Mouse (Mus musculus): ENCODE measurements around the gene Ift57. TPM values are rescaled to one million over a fixed set of nuclear protein-coding genes. Genes with fewer than 3 reads are reported as not detected.

Gene Ift57
- 9.0 and 10.3 TPM in 2 replicates for total RNA-seq (2012; rRNA removed)

DNA sequence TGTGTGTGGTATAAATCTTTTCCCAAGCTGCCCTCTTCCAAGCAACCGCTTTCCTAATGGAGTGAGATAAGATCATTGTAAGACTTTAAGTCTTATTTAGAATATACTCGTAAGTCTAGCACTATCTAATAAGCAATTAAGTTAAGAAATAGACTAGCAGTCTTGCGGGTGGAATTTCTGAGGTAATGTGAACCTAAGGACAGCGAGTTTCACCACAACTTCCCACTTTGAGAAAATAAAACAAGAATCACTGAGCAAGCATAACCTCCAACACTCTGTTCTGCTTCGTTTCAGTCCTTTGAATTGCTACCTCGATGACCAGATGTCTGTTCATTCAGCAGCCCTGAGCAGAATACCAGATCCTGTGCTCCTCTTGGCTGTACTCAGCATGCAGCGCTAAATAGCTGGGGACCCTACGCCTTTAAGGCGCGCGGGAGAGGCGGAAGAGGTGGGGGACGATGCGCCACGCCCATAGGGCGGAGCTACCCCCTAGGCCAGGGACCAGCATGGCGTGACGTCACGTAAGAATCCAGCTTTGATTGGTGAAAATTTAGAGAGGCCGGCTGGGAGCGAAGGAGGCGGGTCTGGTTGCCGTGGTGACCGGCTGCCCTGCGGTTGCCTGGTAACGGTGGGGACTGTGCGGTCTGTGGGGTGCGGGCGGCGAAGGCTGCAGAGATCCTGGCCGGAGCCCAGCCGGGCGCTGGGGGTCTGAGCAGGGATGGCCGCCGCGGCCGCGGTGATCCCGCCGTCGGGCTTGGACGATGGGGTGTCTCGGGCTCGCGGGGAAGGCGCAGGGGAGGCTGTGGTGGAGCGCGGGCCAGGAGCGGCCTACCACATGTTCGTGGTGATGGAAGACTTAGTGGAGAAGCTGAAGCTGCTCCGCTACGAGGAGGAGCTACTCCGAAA is at the start of gene Ift57:
Ift57 (plus strand) TSS at position 614 of the 906 bp plus-strand sequence.
- Histone ChIP-seq H3K4me3 (ENCODE audit: insufficient read depth in 1 of 2, low read depth in 1 of 2, low read length in 2 of 2, poor library complexity in 1 of 2, severe bottlenecking in 1 of 2) (peak within 1 kb of the TSS; percentile 71 to 72), H3K36me3 (ENCODE audit: control insufficient read depth, insufficient read depth, low read length, poor library complexity, severe bottlenecking) (no peaks in the 10 kb centered on the region), H3K4me1 (ENCODE audit: control insufficient read depth in 2 of 2, insufficient read depth in 2 of 2, low read length in 2 of 2, poor library complexity in 1 of 2) (peaks cover 0 to 3% of the 10 kb centered on the region in 2 experiments; a peak in 1 of 4 replicates), H3K27ac (ENCODE audit: insufficient read depth, low read depth, low read length, poor library complexity, severe bottlenecking) (no peak within 1 kb of the TSS), H3K9ac (ENCODE audit: insufficient read depth, low read depth, low read length, poor library complexity, severe bottlenecking) (peak within 1 kb of the TSS; percentile 63), H3K9me3 (ENCODE audit: control insufficient read depth, insufficient read depth, low read depth, low read length) (no peaks in the 10 kb centered on the region)
- peak; percentile 95 for DNase-seq (ENCODE audit: low read depth, low spot score)
- TF ChIP-seq ZNF384 (IDR thresholded peaks at IDR 0.05; ENCODE audit: low read depth, low read length) (no peak), HCFC1 (IDR thresholded peaks at IDR 0.05; ENCODE audit: borderline replicate concordance, insufficient read depth, low read length) (no peak), ZC3H11A (IDR thresholded peaks at IDR 0.05; ENCODE audit: borderline replicate concordance, low read depth, low read length) (no peak), CHD2 (IDR thresholded peaks at IDR 0.05; ENCODE audit: low read depth, low read length) (no peak), MAFK (IDR thresholded peaks at IDR 0.05; ENCODE audit: insufficient read depth, low read depth, low read length) (no peak)
- in situ Hi-C loops (cut with MboI; ENCODE audit: low sequenced_read_pairs in 2 of 2, unreplicated experiment in 2 of 2): no loop called here

DNA sequence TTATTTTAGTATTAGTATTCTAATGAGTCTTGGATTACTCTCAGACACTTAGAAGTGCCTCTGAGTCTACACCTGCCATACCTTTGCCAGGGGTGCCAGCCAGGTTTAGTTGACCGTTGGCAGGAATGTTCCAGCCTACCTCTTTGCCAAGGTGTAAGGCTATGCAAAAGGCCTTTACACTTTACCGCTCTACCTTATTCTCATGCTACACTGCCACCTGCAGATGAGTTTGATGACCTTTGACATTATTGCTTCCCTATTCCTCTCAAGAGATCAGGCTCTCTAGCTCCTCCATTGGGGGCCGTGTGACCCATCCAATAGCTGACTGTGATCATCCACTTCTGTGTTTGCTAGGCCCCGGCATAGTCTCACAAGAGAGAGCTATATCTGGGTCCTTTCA is 41.9 kb upstream of the Ift57 start:
- H3K36me3 ChIP-seq (ENCODE audit: control insufficient read depth, insufficient read depth, low read length, poor library complexity, severe bottlenecking): no peaks in the 10 kb centered on the region
- DNase-seq (ENCODE audit: low read depth, low spot score): no peak
- no peak overlapping the region for H3K9ac ChIP-seq (ENCODE audit: insufficient read depth, low read depth, low read length, poor library complexity, severe bottlenecking)
- no peaks in the 10 kb centered on the region for H3K9me3 ChIP-seq (ENCODE audit: control insufficient read depth, insufficient read depth, low read depth, low read length)
- H3K27ac ChIP-seq (ENCODE audit: insufficient read depth, low read depth, low read length, poor library complexity, severe bottlenecking): no peak overlapping the region
- no peak for TF ChIP-seq ZNF384 (IDR thresholded peaks at IDR 0.05; ENCODE audit: low read depth, low read length)
- TF ChIP-seq CHD2 (IDR thresholded peaks at IDR 0.05; ENCODE audit: low read depth, low read length): no peak
- no peak for TF ChIP-seq ZC3H11A (IDR thresholded peaks at IDR 0.05; ENCODE audit: borderline replicate concordance, low read depth, low read length)
- no peak for TF ChIP-seq MAFK (IDR thresholded peaks at IDR 0.05; ENCODE audit: insufficient read depth, low read depth, low read length)
- no peak for TF ChIP-seq HCFC1 (IDR thresholded peaks at IDR 0.05; ENCODE audit: borderline replicate concordance, insufficient read depth, low read length)
- in situ Hi-C loops (cut with MboI; ENCODE audit: low sequenced_read_pairs in 2 of 2, unreplicated experiment in 2 of 2): no loop called here
- no peak overlapping the region for H3K4me3 ChIP-seq (ENCODE audit: insufficient read depth in 1 of 2, low read depth in 1 of 2, low read length in 2 of 2, poor library complexity in 1 of 2, severe bottlenecking in 1 of 2)
- no peaks in the 10 kb centered on the region for H3K4me1 ChIP-seq (ENCODE audit: control insufficient read depth in 2 of 2, insufficient read depth in 2 of 2, low read length in 2 of 2, poor library complexity in 1 of 2)

DNA sequence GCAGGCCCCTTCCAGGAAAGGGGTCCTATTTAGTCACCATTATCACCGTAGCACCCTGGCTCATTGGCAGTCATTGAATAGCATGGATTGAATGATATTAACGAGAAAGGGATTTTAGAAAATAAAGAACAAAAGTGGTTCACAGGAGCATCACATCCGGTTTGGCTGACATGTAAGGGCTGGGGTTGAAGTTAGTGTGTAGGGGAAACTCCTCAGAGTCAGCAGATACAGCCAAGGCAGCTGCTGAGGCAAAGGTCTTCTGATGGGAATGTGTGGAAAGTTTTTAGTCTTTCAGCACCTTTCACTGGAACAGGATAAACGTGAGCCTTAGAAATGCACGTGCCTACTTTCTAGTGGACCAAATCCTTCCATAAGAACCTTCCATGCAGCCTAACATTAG is 41.0 kb upstream of the Ift57 start:
- TF ChIP-seq CHD2 (IDR thresholded peaks at IDR 0.05; ENCODE audit: low read depth, low read length) (no peak), ZNF384 (IDR thresholded peaks at IDR 0.05; ENCODE audit: low read depth, low read length) (no peak), HCFC1 (IDR thresholded peaks at IDR 0.05; ENCODE audit: borderline replicate concordance, insufficient read depth, low read length) (no peak), MAFK (IDR thresholded peaks at IDR 0.05; ENCODE audit: insufficient read depth, low read depth, low read length) (no peak), ZC3H11A (IDR thresholded peaks at IDR 0.05; ENCODE audit: borderline replicate concordance, low read depth, low read length) (no peak)
- Histone ChIP-seq H3K9me3 (ENCODE audit: control insufficient read depth, insufficient read depth, low read depth, low read length) (no peaks in the 10 kb centered on the region), H3K27ac (ENCODE audit: insufficient read depth, low read depth, low read length, poor library complexity, severe bottlenecking) (no peak overlapping the region), H3K36me3 (ENCODE audit: control insufficient read depth, insufficient read depth, low read length, poor library complexity, severe bottlenecking) (no peaks in the 10 kb centered on the region), H3K4me1 (ENCODE audit: control insufficient read depth in 2 of 2, insufficient read depth in 2 of 2, low read length in 2 of 2, poor library complexity in 1 of 2) (no peaks in the 10 kb centered on the region), H3K4me3 (ENCODE audit: insufficient read depth in 1 of 2, low read depth in 1 of 2, low read length in 2 of 2, poor library complexity in 1 of 2, severe bottlenecking in 1 of 2) (no peak overlapping the region), H3K9ac (ENCODE audit: insufficient read depth, low read depth, low read length, poor library complexity, severe bottlenecking) (no peak overlapping the region)
- in situ Hi-C loops (cut with MboI; ENCODE audit: low sequenced_read_pairs in 2 of 2, unreplicated experiment in 2 of 2): no loop called here
- DNase-seq (ENCODE audit: low read depth, low spot score): no peak

DNA sequence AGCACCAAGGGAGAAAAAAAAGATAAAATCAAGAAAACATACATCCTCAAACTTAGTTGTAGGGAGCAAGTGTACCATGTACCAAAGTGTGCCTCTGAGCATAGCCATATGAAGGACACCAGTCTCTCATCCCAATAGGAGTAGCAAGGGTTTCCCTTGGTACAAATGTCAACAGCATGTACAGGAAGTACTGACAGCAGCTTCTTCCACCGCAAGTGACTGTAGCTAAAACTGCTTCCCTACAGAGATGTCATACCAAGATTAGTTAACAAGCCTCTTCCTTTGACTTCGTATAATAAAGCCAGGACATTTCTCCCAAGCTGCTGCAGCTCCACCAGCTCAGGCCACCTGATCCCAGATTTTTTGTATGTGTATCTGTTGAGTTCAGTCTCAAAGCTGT is 39.9 kb upstream of the Ift57 start:
- in situ Hi-C loops (cut with MboI; ENCODE audit: low sequenced_read_pairs in 2 of 2, unreplicated experiment in 2 of 2): no loop called here
- H3K9ac ChIP-seq (ENCODE audit: insufficient read depth, low read depth, low read length, poor library complexity, severe bottlenecking): no peak overlapping the region
- H3K4me3 ChIP-seq (ENCODE audit: insufficient read depth in 1 of 2, low read depth in 1 of 2, low read length in 2 of 2, poor library complexity in 1 of 2, severe bottlenecking in 1 of 2): no peak overlapping the region
- TF ChIP-seq MAFK (IDR thresholded peaks at IDR 0.05; ENCODE audit: insufficient read depth, low read depth, low read length) (no peak), CHD2 (IDR thresholded peaks at IDR 0.05; ENCODE audit: low read depth, low read length) (no peak), ZC3H11A (IDR thresholded peaks at IDR 0.05; ENCODE audit: borderline replicate concordance, low read depth, low read length) (no peak), ZNF384 (IDR thresholded peaks at IDR 0.05; ENCODE audit: low read depth, low read length) (no peak), HCFC1 (IDR thresholded peaks at IDR 0.05; ENCODE audit: borderline replicate concordance, insufficient read depth, low read length) (no peak)
- H3K4me1 ChIP-seq (ENCODE audit: control insufficient read depth in 2 of 2, insufficient read depth in 2 of 2, low read length in 2 of 2, poor library complexity in 1 of 2): no peaks in the 10 kb centered on the region
- no peak overlapping the region for H3K27ac ChIP-seq (ENCODE audit: insufficient read depth, low read depth, low read length, poor library complexity, severe bottlenecking)
- no peaks in the 10 kb centered on the region for H3K9me3 ChIP-seq (ENCODE audit: control insufficient read depth, insufficient read depth, low read depth, low read length)
- DNase-seq (ENCODE audit: low read depth, low spot score): no peak
- H3K36me3 ChIP-seq (ENCODE audit: control insufficient read depth, insufficient read depth, low read length, poor library complexity, severe bottlenecking): no peaks in the 10 kb centered on the region
